Mouse (Mus musculus): Measurements from ENCODE around the gene Padi3.

DNA sequence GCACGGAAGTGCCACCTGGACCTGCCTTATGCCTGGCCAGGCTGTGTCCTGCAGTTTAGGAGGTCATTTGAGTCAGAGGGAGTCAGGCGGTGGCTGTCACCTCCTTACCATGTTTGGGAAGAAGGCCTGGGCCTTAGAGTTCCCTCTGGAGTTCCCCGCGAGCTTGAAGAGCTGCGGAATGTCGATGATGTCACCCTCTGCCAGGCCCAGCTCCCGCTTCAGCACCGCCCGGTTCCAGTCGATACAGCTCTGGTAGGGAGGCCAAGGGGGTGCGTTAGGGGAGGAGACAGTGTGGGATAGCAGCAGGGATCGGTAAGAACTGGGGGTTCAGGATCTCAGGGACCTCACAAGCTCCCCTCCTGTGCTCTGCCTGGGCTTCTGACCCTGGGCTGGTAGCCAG is 62.5 kb downstream of the Padi3 start:
- TF ChIP-seq CTCF (IDR thresholded peaks at IDR 0.05; ENCODE audit: extremely low read depth, insufficient read depth, insufficient read length, insufficient replicate concordance) (no peak), POLR2A (IDR thresholded peaks at IDR 0.05; ENCODE audit: low read depth, low read length) (no peak)

All from spleen, adult 2 months (tissue).